Mouse (Mus musculus): ENCODE measurements at regions not wholly inside any gene's neighbourhood (a gene's known extent, or its start where the extent isn't known, plus 50 kb on each side); places are given as distances from the start of the nearest gene placed in this dataset.
A peak's percentile ranks its signal among the peaks of the same experiment; 100 is the strongest.

DNA sequence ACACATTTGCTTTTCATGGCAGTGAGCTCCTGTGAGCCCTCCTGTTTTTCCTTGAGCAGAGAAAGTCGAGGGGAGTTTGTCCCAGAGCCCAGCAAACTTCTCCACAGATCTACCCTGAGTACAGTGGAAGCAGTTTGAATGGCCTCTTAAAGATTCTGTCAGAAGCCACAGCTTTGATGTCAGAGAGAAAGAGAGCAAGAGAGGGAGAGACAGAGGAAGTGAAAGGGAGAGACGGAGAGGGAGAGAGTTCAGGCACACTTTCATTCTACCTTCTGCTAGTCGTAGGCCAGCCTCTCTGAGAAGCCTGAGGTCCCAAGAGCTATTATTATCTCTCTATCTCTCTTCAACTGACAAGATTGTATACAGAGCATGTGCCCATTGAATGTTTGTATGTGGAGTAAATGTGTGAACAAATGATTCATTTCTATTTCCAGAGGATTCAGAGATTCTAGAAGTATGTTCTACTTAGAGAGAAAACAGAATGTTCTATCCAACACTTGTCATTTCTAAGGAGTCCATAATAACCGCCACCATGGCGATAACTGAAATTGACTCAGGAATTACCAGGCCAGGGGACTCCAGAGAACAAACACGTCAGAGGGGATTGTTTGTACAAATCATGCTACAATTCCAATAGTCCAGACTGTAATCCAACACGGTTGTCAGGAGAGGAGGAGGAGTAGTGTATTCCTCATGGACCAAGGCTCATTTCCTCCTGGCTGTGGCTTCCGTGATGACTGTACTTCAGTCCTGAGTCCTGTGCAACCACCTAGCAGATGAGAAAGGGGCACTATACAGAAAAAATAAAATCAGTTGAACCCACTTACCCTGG, 183.6 kb upstream of the Sesn3 start:
- Histone ChIP-seq H3K36me3 (ENCODE audit: control insufficient read depth, insufficient read depth, low read length) (no peaks in the 10 kb centered on the region), H3K9ac (ENCODE audit: low read depth, low read length) (no peak overlapping the region), H3K27me3 (ENCODE audit: control insufficient read depth, insufficient read depth, low read length) (peaks cover 2% of the 10 kb centered on the region; the same call in 1 of the 2 replicates), H3K4me1 (ENCODE audit: control insufficient read depth, insufficient read depth, low read length) (peaks cover 6% of the 10 kb centered on the region), H3K79me2 (replicated peaks; ENCODE audit: control insufficient read depth, insufficient read depth, low read length) (no peaks in the 10 kb centered on the region), H3K4me3 (no peak overlapping the region), H3K27ac (no peak overlapping the region)
- 73% methylated on average over 8 of the region's 8 CpGs for WGBS
- TF ChIP-seq EP300 (IDR thresholded peaks at IDR 0.05; ENCODE audit: insufficient read depth, low read depth, low read length) (no peak), CTCF (IDR thresholded peaks at IDR 0.05) (no peak), POLR2A (IDR thresholded peaks at IDR 0.05; ENCODE audit: insufficient read depth, low read depth, low read length) (no peak)
- intact Hi-C loops (cut with DNase I) = no loop called here
- DNase-seq = no peak

DNA sequence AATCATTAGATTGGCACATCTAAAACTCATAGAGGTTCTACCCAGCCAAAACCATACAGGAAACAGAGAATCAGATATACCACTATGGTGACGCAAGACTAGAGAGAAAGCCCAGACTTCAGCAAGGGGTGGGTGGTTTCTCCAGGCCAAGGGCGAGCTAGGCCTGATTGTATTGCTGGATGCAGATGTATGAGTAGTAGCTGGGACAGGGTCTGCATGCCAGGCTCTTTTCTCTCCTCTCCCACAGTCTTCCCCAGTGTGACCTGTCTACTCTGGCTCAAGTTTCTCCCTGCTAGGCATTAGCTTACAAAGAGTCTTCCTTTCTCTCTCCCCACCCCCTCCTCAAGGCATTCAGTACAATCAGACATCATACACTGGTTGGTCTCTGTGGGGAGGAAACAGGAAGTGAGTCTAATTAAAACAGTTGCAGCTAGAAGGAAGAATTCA, 181.8 kb upstream of the Sesn3 start:
- DNase-seq = no peak
- no peak for TF ChIP-seq CTCF (IDR thresholded peaks at IDR 0.05)
- no peak for TF ChIP-seq EP300 (IDR thresholded peaks at IDR 0.05; ENCODE audit: insufficient read depth, low read depth, low read length)
- no peak for TF ChIP-seq POLR2A (IDR thresholded peaks at IDR 0.05; ENCODE audit: insufficient read depth, low read depth, low read length)
- no peak overlapping the region for H3K4me3 ChIP-seq
- H3K4me1 ChIP-seq (ENCODE audit: control insufficient read depth, insufficient read depth, low read length) = peaks cover 6% of the 10 kb centered on the region
- no peaks in the 10 kb centered on the region for H3K36me3 ChIP-seq (ENCODE audit: control insufficient read depth, insufficient read depth, low read length)
- H3K9ac ChIP-seq (ENCODE audit: low read depth, low read length) = no peak overlapping the region
- peaks cover 2% of the 10 kb centered on the region; the same call in 1 of the 2 replicates for H3K27me3 ChIP-seq (ENCODE audit: control insufficient read depth, insufficient read depth, low read length)
- no peak overlapping the region for H3K27ac ChIP-seq
- intact Hi-C loops (cut with DNase I) = no loop called here
- no peaks in the 10 kb centered on the region for H3K79me2 ChIP-seq (replicated peaks; ENCODE audit: control insufficient read depth, insufficient read depth, low read length)
- 59% methylated on average over 2 of the region's 2 CpGs for WGBS

DNA sequence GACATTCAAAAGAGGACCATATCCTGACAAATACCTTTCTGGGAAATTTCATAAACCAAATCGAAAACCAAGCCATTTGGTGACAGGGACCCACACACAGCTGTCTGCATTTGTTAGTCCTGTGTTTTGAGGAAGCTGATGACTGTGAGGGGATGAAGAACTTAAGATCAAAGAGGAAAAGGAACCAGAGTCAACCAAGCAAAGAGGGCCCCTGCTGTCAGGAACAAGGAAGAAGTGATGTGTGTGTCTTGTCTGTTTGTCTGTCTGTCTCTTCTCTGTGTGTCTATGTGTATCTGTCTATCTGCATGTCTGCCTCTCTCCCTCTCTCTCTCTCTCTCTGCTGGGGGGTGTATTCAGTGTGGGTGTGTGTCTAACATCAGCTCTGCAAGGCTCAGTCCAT, 171.3 kb upstream of the Sesn3 start:
- 79% methylated on average over 1 of the region's 1 CpGs for WGBS
- Histone ChIP-seq H3K9ac (ENCODE audit: low read depth, low read length) (no peak overlapping the region), H3K4me3 (no peak overlapping the region), H3K4me1 (ENCODE audit: control insufficient read depth, insufficient read depth, low read length) (no peaks in the 10 kb centered on the region), H3K27ac (no peak overlapping the region), H3K79me2 (replicated peaks; ENCODE audit: control insufficient read depth, insufficient read depth, low read length) (no peaks in the 10 kb centered on the region), H3K36me3 (ENCODE audit: control insufficient read depth, insufficient read depth, low read length) (no peaks in the 10 kb centered on the region), H3K27me3 (ENCODE audit: control insufficient read depth, insufficient read depth, low read length) (no peaks in the 10 kb centered on the region)
- intact Hi-C loops (cut with DNase I) = no loop called here
- no peak for TF ChIP-seq EP300 (IDR thresholded peaks at IDR 0.05; ENCODE audit: insufficient read depth, low read depth, low read length)
- no peak for TF ChIP-seq CTCF (IDR thresholded peaks at IDR 0.05)
- no peak for TF ChIP-seq POLR2A (IDR thresholded peaks at IDR 0.05; ENCODE audit: insufficient read depth, low read depth, low read length)
- no peak for DNase-seq

DNA sequence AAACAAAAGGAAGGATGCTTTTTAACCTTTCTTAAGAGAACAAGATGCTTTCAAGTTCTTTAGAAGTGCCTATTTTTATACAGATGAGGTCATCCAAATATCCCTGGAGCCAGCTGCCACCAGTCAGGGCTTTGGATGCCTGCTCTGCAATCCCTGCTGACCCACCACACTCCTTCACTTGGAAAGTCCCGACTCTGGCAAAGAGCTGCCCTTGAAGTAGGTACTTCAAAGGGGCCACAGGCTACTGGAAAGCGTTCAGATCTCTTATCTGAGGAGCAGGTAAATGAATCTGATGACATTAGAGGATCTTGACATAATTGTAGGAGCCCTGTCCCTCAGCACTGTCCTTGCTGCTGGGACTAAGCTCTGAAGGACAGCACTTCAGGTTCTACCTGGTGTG, 169.9 kb upstream of the Sesn3 start:
- no peak for TF ChIP-seq EP300 (IDR thresholded peaks at IDR 0.05; ENCODE audit: insufficient read depth, low read depth, low read length)
- no peak for TF ChIP-seq CTCF (IDR thresholded peaks at IDR 0.05)
- TF ChIP-seq POLR2A (IDR thresholded peaks at IDR 0.05; ENCODE audit: insufficient read depth, low read depth, low read length) = no peak
- WGBS = 27% methylated on average over 2 of the region's 2 CpGs
- Histone ChIP-seq H3K27me3 (ENCODE audit: control insufficient read depth, insufficient read depth, low read length) (no peaks in the 10 kb centered on the region), H3K79me2 (replicated peaks; ENCODE audit: control insufficient read depth, insufficient read depth, low read length) (no peaks in the 10 kb centered on the region), H3K36me3 (ENCODE audit: control insufficient read depth, insufficient read depth, low read length) (no peaks in the 10 kb centered on the region), H3K9ac (ENCODE audit: low read depth, low read length) (no peak overlapping the region), H3K4me1 (ENCODE audit: control insufficient read depth, insufficient read depth, low read length) (no peaks in the 10 kb centered on the region), H3K27ac (no peak overlapping the region), H3K4me3 (no peak overlapping the region)
- intact Hi-C loops (cut with DNase I) = no loop called here
- peak in 1 of 2 experiments; percentile 11 for DNase-seq

- intact Hi-C loops (cut with DNase I) = no loop called here
- WGBS = 83% methylated on average over 1 of the region's 1 CpGs
Observed at GRCm38 (mm10) chr9:14106371-14106770, 168.5 kb upstream of the Sesn3 start.

DNA sequence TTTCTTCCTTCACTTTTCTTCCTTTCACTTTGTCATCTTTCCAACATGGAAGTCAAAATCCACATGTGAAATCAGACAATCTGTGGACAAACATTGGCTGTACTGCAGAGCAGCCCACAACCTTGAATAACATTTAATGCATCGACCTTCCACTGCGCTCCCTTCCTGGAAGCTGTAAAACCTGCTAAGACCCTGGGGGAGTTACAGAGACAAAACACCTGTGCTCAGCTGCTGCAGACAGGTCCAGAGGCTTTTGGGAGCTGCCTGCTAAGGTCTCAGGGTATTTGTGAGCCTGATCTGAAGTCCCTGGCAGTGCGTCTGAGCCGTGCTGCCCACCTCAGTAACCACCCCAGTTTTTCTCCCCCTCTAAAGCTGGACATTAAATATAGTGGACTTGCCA, 166.1 kb upstream of the Sesn3 start:
- H3K9ac ChIP-seq (ENCODE audit: low read depth, low read length) = no peak overlapping the region
- DNase-seq = no peak
- H3K79me2 ChIP-seq (replicated peaks; ENCODE audit: control insufficient read depth, insufficient read depth, low read length) = no peaks in the 10 kb centered on the region
- H3K27ac ChIP-seq = no peak overlapping the region
- TF ChIP-seq CTCF (IDR thresholded peaks at IDR 0.05) = no peak
- TF ChIP-seq EP300 (IDR thresholded peaks at IDR 0.05; ENCODE audit: insufficient read depth, low read depth, low read length) = no peak
- TF ChIP-seq POLR2A (IDR thresholded peaks at IDR 0.05; ENCODE audit: insufficient read depth, low read depth, low read length) = no peak
- intact Hi-C loops (cut with DNase I) = loop anchor here (1.0 kb wide), 1 partner anchor 20 kb away; no protein-coding TSS in a partner anchor
- no peaks in the 10 kb centered on the region for H3K36me3 ChIP-seq (ENCODE audit: control insufficient read depth, insufficient read depth, low read length)
- 88% methylated on average over 4 of the region's 4 CpGs for WGBS
- H3K4me1 ChIP-seq (ENCODE audit: control insufficient read depth, insufficient read depth, low read length) = no peaks in the 10 kb centered on the region
- H3K27me3 ChIP-seq (ENCODE audit: control insufficient read depth, insufficient read depth, low read length) = no peaks in the 10 kb centered on the region
- no peak overlapping the region for H3K4me3 ChIP-seq

More at GRCm38 (mm10) chr9:14106371-14106770, 168.5 kb upstream of the Sesn3 start:
- no peak overlapping the region for H3K9ac ChIP-seq (ENCODE audit: low read depth, low read length)
- no peak for DNase-seq
- no peak overlapping the region for H3K27ac ChIP-seq
- no peaks in the 10 kb centered on the region for H3K4me1 ChIP-seq (ENCODE audit: control insufficient read depth, insufficient read depth, low read length)
- H3K79me2 ChIP-seq (replicated peaks; ENCODE audit: control insufficient read depth, insufficient read depth, low read length) = no peaks in the 10 kb centered on the region
- H3K27me3 ChIP-seq (ENCODE audit: control insufficient read depth, insufficient read depth, low read length) = no peaks in the 10 kb centered on the region
- no peak for TF ChIP-seq POLR2A (IDR thresholded peaks at IDR 0.05; ENCODE audit: insufficient read depth, low read depth, low read length)
- no peak for TF ChIP-seq EP300 (IDR thresholded peaks at IDR 0.05; ENCODE audit: insufficient read depth, low read depth, low read length)
- no peak for TF ChIP-seq CTCF (IDR thresholded peaks at IDR 0.05)
- no peaks in the 10 kb centered on the region for H3K36me3 ChIP-seq (ENCODE audit: control insufficient read depth, insufficient read depth, low read length)
- no peak overlapping the region for H3K4me3 ChIP-seq

All from heart, adult 2 months (tissue).